Mouse (Mus musculus): ENCODE measurements around the gene Vmn2r13. TPM values are rescaled to one million over a fixed set of nuclear protein-coding genes. Genes with fewer than 3 reads are reported as not detected.
"Not testable (repeated sequence)": the region's sequence is repeated elsewhere in the genome, so short reads cannot be mapped to it uniquely, and the experiment has no call there.

Vmn2r13 gene
- total RNA-seq (2021): not detected

DNA sequence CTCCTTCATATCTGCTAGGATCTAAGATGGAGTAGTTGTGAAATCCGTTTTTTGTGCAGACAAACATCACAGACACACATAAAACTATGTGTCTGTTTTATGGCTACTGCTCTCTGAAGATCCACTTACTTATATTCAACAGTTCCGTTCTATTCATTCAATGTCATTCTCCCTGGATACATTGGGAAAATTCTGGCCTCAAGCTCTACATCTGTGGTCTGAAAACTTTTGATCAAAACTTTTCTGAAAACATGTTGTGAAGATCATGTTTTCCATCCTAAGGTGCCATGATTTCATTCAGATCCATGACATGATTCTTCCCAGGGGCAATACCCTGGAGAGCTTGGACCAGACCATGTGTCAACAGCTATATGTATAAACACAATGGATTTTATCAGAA, at the start of gene Vmn2r13:
TSS of gene Vmn2r13 (minus strand) at position 101 of the 400 bp plus-strand sequence.
- DNase-seq; intact Hi-C loops (cut with DNase I): not testable (repeated sequence)

DNA sequence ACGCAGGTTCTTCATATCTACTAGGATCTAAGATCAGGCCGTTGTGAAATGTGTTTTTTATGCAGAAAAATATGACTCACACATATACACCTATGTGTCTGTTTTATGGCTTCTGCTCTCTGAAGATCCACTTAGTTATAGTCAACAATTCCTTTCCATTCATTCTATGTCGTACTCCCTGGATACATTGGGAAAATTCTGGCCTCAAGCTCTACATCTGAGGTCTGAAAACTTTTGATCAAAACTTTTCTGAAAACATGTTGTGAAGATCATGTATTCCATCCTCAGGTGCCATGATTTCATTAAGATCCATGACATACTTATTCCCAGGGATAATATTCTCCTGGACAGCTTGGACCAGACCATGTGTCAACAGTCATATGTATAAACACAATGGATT, 32.6 kb upstream of the Vmn2r13 start, which contains the start of gene Vmn2r14:
TSS of gene Vmn2r14 (minus strand) at position 101 of the 400 bp plus-strand sequence.
- intact Hi-C loops (cut with DNase I): no loop called here
- no peak for DNase-seq

DNA sequence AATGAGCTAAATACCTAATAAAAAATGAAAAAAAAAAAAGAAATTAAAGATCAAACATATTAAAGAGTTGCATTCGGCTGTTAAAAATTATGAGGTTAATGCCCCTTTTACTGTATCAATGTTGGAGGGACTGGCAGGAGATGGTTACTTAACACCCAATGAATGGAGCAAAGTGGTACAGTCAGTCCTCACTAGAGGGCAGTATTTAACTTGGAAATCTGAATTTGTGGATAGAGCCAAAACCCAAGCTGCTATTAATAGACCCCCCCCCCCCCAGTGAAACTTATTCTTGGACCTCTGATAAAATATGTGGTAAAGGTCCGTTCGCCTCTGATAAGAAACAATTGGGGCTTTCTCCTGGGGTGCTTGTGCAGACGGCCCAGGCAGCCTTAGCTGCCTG, 25.1 kb downstream of the Vmn2r13 start:
- intact Hi-C loops (cut with DNase I): not testable (repeated sequence)
- peak; percentile 5 to 9 for DNase-seq

DNA sequence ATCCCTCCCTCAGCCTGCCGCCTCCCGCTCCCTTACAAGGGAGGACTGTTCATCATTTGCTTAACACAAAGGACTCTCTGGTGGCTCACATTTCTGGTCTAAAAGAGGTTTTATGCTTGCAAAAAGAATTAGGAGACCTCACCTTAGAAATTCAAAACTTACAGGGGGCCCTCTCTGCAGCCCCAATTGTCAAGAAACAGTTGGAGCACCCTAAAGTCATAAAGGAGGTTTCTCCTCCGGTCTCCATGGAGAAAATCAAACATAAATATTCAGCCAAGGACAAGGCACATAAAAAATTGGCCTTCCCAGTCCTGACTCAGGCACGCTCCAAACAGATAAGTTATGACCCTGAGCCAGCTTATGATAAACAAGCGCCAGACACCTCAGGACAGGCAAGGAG, 31.9 kb downstream of the Vmn2r13 start:
- no peak for DNase-seq
- intact Hi-C loops (cut with DNase I): no loop called here

DNA sequence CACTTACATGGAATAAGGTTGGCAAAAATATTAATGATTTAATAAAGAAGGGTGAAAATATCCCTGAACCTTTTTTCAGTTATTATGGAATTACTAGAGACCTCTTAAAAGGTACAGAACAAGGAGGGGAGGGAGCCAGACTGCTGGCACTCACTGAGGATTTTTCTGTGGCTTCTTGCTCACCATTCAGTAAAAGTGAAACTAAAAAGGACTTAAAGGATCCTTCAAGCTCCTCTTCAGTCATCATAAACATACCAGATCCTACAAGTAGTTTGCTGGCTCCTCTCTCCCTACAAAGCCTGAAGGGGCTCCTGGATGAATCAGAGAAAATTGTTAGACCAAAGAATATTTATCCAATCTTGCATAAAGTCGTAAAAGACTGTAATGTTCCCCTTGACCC, 32.4 kb downstream of the Vmn2r13 start:
- DNase-seq; intact Hi-C loops (cut with DNase I): not testable (repeated sequence)

DNA sequence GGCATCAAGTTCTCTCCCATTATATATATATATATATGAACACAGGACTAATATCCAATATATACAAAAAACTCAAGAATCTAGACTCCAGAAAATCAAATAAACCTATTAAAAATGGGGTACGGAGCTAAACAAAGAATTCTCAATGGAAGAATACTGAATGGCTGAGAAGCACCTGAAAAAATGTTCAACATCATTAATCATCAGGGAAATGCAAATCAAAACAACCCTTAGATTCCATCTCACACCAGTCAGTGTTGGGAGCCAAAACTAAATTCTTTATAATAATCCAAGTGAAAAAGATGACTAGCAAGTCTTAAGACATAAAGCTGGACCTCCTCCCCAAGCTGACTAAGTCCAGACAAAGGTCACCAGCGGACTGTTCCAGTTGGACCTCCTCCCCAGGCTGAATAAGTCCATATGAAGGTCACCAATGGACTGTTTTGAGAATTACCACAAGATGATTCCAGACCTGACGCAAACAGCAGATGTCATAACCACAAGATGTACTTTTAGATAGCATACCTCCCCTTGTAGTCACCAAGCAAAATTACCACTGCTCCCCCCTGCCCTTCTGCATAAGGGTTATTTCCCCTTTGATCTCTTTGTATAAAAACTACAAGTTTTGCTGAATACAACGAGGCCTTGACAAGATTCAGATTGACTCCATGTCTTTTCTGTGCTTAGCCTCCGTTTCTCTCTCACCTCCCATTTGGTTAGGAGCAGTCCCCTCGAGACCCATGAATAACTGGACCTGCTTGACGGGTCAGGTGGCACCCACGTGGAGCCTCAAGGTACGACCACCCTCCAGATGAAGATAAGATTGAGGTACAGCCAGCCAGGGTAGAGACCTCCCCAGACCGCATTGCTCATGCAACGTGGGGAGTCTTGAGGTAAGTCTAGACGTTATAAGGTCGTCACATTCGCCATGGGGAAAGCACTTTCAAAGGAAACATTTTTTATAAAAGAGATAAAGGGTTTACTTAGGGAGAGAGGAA, 33.2 kb downstream of the Vmn2r13 start:
- DNase-seq; intact Hi-C loops (cut with DNase I): not testable (repeated sequence)

DNA sequence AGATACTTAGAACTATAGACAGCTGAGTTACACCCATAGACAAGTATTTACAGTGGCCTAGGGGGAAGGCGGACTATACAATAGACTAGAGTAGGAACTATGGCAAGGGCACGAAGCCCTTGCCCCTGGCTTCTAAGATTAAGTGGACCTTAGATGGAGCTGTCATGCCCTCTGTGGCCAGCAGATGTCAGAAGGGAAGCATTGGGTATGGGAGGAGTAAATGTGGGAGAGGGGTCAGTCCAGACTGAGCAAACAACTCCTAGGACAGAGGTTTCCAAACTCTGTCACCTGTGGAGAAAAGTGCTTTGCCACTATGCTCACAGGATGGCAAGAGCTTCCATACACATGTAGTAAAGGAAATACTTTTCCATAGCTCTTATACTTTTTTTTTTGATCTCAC, 52.5 kb downstream of the Vmn2r13 start:
- intact Hi-C loops (cut with DNase I): no loop called here
- DNase-seq: no peak

DNA sequence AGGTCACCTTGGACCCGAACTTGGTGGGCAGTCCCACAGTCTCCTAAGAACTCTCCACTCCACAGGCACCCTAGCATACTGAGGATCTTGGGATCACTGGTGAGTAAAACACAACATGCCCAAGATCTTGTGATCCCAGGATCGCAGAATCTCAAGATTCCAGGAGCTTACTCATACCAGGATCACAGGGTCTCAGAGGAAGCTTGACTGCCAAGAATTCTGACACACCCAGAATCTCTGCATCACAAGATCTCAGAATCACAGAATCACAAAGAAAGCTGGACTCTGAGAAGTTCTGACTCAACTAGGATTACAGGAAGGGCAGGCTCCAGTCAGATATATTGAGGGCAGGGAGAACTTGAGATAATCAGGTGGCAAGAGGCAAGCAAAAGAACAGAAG, 55.3 kb downstream of the Vmn2r13 start:
- no peak for DNase-seq
- intact Hi-C loops (cut with DNase I): no loop called here

Other genes with a start within 250 kb of the Vmn2r13 start
- not detected for gene Vmn2r10, start 185.7 kb downstream of the Vmn2r13 start, total RNA-seq (2021)
- gene Vmn2r11, start 132.6 kb downstream of the Vmn2r13 start, total RNA-seq (2021): not detected
- gene Vmn2r12, start 94.2 kb downstream of the Vmn2r13 start, total RNA-seq (2021): not detected
- not detected for gene Vmn2r14, start 32.5 kb upstream of the Vmn2r13 start, total RNA-seq (2021)
- gene Vmn2r15, start 105.4 kb upstream of the Vmn2r13 start, total RNA-seq (2021): not detected
- gene Vmn2r16, start 138.0 kb upstream of the Vmn2r13 start, total RNA-seq (2021): not detected
- gene Vmn2r17, start 227.5 kb upstream of the Vmn2r13 start, total RNA-seq (2021): not detected

Measured in heart, postnatal 10 days (tissue).